13 mouse cellular contexts compared by ENCODE assay signal in the genomic region with DNA sequence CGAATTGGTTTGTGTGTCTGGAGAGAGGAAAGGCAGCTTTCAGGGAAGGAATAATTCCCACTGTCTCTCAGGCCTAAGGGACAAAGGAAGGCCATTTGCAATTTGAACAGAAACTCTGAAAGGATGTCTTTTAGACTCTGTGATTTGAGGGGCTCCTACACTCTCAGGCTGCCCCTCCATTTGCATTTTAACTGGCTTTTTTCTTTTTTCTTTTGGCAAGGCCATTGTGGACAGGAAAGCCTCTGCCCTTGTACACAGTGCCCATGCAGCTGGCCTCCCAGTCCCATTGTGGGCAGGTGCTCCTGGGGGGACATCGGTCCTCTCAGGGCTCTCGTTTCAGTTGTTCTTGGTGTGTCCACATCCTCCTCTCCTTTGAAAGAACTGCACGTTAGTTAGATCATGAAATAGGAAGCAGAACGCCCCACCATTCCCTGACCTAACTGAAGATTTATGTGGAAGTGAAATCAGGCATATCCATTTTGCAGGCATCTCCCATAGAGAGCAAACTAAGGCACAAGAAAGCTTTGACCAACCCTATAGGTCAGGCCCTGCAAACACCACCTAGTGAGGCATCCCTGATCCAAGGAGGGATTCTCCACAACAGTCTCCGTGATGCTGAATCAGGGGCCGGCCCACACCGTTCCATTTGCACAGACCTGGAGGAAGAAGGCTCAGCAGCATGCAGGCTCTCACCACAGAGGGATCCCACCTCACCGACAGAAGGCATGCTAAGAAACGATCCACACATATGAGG.
DNase-seq lines count a peak whose midpoint lies in the region; ATAC-seq lines count a peak whose summit lies in the region.
"Had no signal": no experiment of that assay in that cellular context is flagged by ENCODE, and none has a peak within 500 bp of the region (broad histone marks: within the 10 kb centered on the region; RNA-seq: fewer than 3 reads in every experiment).

No protein-coding gene starts in this region.

- H3K27me3 ChIP-seq in embryonic facial prominence, embryonic 10.5 days (replicated peaks; ENCODE audit: low read depth, poor library complexity, severe bottlenecking), result peaks cover 15% of the 10 kb centered on the region; the same call in 1 of the 2 replicates
- H3K27me3 ChIP-seq in forebrain, embryonic 16.5 days (replicated peaks; ENCODE audit: control insufficient read depth, insufficient read depth, low read length), result no peaks in the 10 kb centered on the region
- no peaks in the 10 kb centered on the region for H3K27me3 ChIP-seq in neural tube, embryonic 12.5 days (replicated peaks)
- H3K27me3 ChIP-seq: heart, embryonic 13.5 days; limb, embryonic 13.5 days had no signal

- ATAC-seq in forebrain, embryonic 16.5 days, result peak; percentile 88
- ATAC-seq in neural tube, embryonic 12.5 days (ENCODE audit: low FRiP score, low read depth), result peak; percentile 76
- no peak for ATAC-seq in megakaryocyte-erythroid progenitor cell, adult 5-6 weeks (replicated peaks; ENCODE audit: low FRiP score, low TSS enrichment, poor library complexity, severe bottlenecking)
- ATAC-seq: inflammation-experienced regulatory T-cells, adult 6 months had no signal

- H3K9me3 ChIP-seq in embryonic facial prominence, embryonic 10.5 days, result no peaks in the 10 kb centered on the region; the same call in 1 of the 2 replicates
- H3K9me3 ChIP-seq in forebrain, embryonic 16.5 days (ENCODE audit: control insufficient read depth, low read length), result no peaks in the 10 kb centered on the region
- no peaks in the 10 kb centered on the region for H3K9me3 ChIP-seq in neural tube, embryonic 12.5 days
- H3K9me3 ChIP-seq: heart, embryonic 13.5 days; limb, embryonic 13.5 days had no signal

- DNase-seq in embryonic facial prominence, embryonic 10.5 days (ENCODE audit: low spot score), result no peak
- DNase-seq in mesoderm, embryonic 11.5 days (ENCODE audit: low read depth, low spot score), result peak; percentile 51
- DNase-seq in thymus, adult 18-20 months, result no peak
- no peak for DNase-seq in cerebellum, postnatal 4 days (ENCODE audit: low spot score in 2 of 2)
- DNase-seq: cerebellum, adult 9-10 months; lung, adult 2 months; right cerebral cortex, postnatal 14 days had no signal

- H3K4me3 ChIP-seq in embryonic facial prominence, embryonic 10.5 days, result no peak overlapping the region
- no peak overlapping the region for H3K4me3 ChIP-seq in forebrain, embryonic 16.5 days (replicated peaks; ENCODE audit: low read length)
- H3K4me3 ChIP-seq in neural tube, embryonic 12.5 days, result no peak overlapping the region
- H3K4me3 ChIP-seq: heart, embryonic 13.5 days; limb, embryonic 13.5 days had no signal

- H3K36me3 ChIP-seq in embryonic facial prominence, embryonic 10.5 days (replicated peaks), result no peaks in the 10 kb centered on the region
- no peaks in the 10 kb centered on the region for H3K36me3 ChIP-seq in forebrain, embryonic 16.5 days (ENCODE audit: control insufficient read depth, insufficient read depth)
- no peaks in the 10 kb centered on the region for H3K36me3 ChIP-seq in neural tube, embryonic 12.5 days
- H3K36me3 ChIP-seq: heart, embryonic 13.5 days; limb, embryonic 13.5 days had no signal

- no peak overlapping the region for H3K4me2 ChIP-seq in forebrain, embryonic 16.5 days (ENCODE audit: low read length)
- no peak overlapping the region for H3K4me2 ChIP-seq in neural tube, embryonic 12.5 days (replicated peaks)
- H3K4me2 ChIP-seq: heart, embryonic 13.5 days; limb, embryonic 13.5 days had no signal

- 69% methylated on average over 10 of the region's 10 CpGs for WGBS in embryonic facial prominence, embryonic 10.5 days
- WGBS in forebrain, embryonic 16.5 days, result 42% methylated on average over 10 of the region's 10 CpGs
- 35% methylated on average over 10 of the region's 10 CpGs for WGBS in neural tube, embryonic 12.5 days

- H3K27ac ChIP-seq in embryonic facial prominence, embryonic 10.5 days (replicated peaks), result peak overlapping the region; percentile 73
- peak overlapping the region; percentile 53 for H3K27ac ChIP-seq in forebrain, embryonic 16.5 days (ENCODE audit: low read length)
- peak overlapping the region; percentile 11; the same call in 1 of the 2 replicates for H3K27ac ChIP-seq in neural tube, embryonic 12.5 days
- H3K27ac ChIP-seq: heart, embryonic 13.5 days; limb, embryonic 13.5 days had no signal

- H3K9ac ChIP-seq in forebrain, embryonic 16.5 days (replicated peaks; ENCODE audit: low read depth, low read length), result no peak overlapping the region
- H3K9ac ChIP-seq in neural tube, embryonic 12.5 days, result no peak overlapping the region
- H3K9ac ChIP-seq: heart, embryonic 13.5 days; limb, embryonic 13.5 days had no signal

- H3K4me1 ChIP-seq in embryonic facial prominence, embryonic 10.5 days, result peaks cover 61% of the 10 kb centered on the region
- peaks cover 15% of the 10 kb centered on the region for H3K4me1 ChIP-seq in forebrain, embryonic 16.5 days (replicated peaks; ENCODE audit: control insufficient read depth, insufficient read depth, low read length)
- H3K4me1 ChIP-seq in neural tube, embryonic 12.5 days, result peaks cover 33% of the 10 kb centered on the region

Comparison
In these comparisons a context has a peak if more than half of its experiments do, and no peak if none do; other contexts are left out.
1. H3K27ac ChIP-seq: peak in every context shown above with its lines; median percentile 73 in embryonic facial prominence, embryonic 10.5 days; 53 in forebrain, embryonic 16.5 days; 11 in neural tube, embryonic 12.5 days.